Mouse (Mus musculus): ENCODE results near the gene Zswim4.

The Zswim4 gene

GRCm38 (mm10) chr8:84223322-84224029 is 13.4 kb downstream of the Zswim4 start:
- no peak for DNase-seq (ENCODE audit: low spot score)

- no peak for DNase-seq (ENCODE audit: low spot score)
Observed at GRCm38 (mm10) chr8:84222566-84223165, 14.2 kb downstream of the Zswim4 start.

GRCm38 (mm10) chr8:84220105-84220504 is 16.8 kb downstream of the Zswim4 start:
- no peak for DNase-seq (ENCODE audit: low spot score)

GRCm38 (mm10) chr8:84218143-84218542 is 18.7 kb downstream of the Zswim4 start:
- DNase-seq (ENCODE audit: low spot score), result no peak

GRCm38 (mm10) chr8:84217206-84217605 is 19.6 kb downstream of the Zswim4 start:
- DNase-seq (ENCODE audit: low spot score), result no peak

- no peak for DNase-seq (ENCODE audit: low spot score)
Observed at GRCm38 (mm10) chr8:84213277-84213676, 23.6 kb downstream of the Zswim4 start.

- no peak for DNase-seq (ENCODE audit: low spot score)
Observed at GRCm38 (mm10) chr8:84211881-84212563, 24.8 kb downstream of the Zswim4 start.

GRCm38 (mm10) chr8:84211202-84211601 is 25.7 kb downstream of the Zswim4 start:
- DNase-seq (ENCODE audit: low spot score), result no peak

GRCm38 (mm10) chr8:84210167-84210791 is 26.6 kb downstream of the Zswim4 start:
- DNase-seq (ENCODE audit: low spot score), result peak; percentile 60

- DNase-seq (ENCODE audit: low spot score), result no peak
Observed at GRCm38 (mm10) chr8:84208381-84209380, 28.2 kb downstream of the Zswim4 start.

- DNase-seq (ENCODE audit: low spot score), result no peak
Observed at GRCm38 (mm10) chr8:84207811-84208210, 29.0 kb downstream of the Zswim4 start.

- DNase-seq (ENCODE audit: low spot score), result no peak
Observed at GRCm38 (mm10) chr8:84206666-84207065, 30.2 kb downstream of the Zswim4 start.

- DNase-seq (ENCODE audit: low spot score), result no peak
Observed at GRCm38 (mm10) chr8:84205073-84205472, 31.8 kb downstream of the Zswim4 start.

- DNase-seq (ENCODE audit: low spot score), result no peak
Observed at GRCm38 (mm10) chr8:84203975-84204772, 32.7 kb downstream of the Zswim4 start.

- DNase-seq (ENCODE audit: low spot score), result peak; percentile 58
Observed at GRCm38 (mm10) chr8:84202938-84203917, 33.6 kb downstream of the Zswim4 start.

- no peak for DNase-seq (ENCODE audit: low spot score)
Observed at GRCm38 (mm10) chr8:84202466-84202865, 34.4 kb downstream of the Zswim4 start.

GRCm38 (mm10) chr8:84201545-84202245 is 35.2 kb downstream of the Zswim4 start:
- no peak for DNase-seq (ENCODE audit: low spot score)

- no peak for DNase-seq (ENCODE audit: low spot score)
Observed at GRCm38 (mm10) chr8:84200652-84201544, 36.0 kb downstream of the Zswim4 start.

Data from spleen, adult 12 weeks (tissue).